Mouse (Mus musculus): ENCODE measurements around the gene Arhgef17. TPM values are rescaled to one million over a fixed set of nuclear protein-coding genes. Genes with fewer than 3 reads are reported as not detected.

Arhgef17 gene
- polyA plus RNA-seq, 1 experiment, result 11.1 TPM

DNA sequence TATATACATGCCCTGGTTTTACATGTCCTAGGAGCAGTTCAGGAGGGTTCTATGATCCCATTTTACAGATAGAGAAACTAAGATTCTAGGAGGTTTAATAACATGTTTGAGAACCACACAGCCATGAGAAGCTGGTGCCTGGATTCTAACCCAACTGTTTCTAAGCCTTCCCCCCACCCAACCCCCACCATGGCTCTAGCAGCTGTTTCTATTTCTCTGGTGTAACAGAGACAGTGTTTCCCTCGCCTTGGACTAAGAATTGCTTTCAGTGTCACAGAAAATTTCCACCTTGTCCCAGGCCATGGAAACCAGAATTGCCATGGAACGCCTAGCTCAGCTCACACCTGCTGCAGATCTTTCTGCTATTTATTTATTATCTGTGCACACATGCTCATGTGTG lies 28.6 kb upstream of the Arhgef17 start:
- no peak overlapping the region for H3K4me3 ChIP-seq (ENCODE audit: control insufficient read depth, insufficient read depth, low read length)
- no peaks in the 10 kb centered on the region for H3K4me1 ChIP-seq (replicated peaks; ENCODE audit: control insufficient read depth, insufficient read depth, low read length)
- no peaks in the 10 kb centered on the region for H3K36me3 ChIP-seq (ENCODE audit: control insufficient read depth, insufficient read depth, low read length)
- WGBS, result 84% methylated on average over 2 of the region's 2 CpGs
- no peaks in the 10 kb centered on the region for H3K27me3 ChIP-seq (ENCODE audit: control insufficient read depth, insufficient read depth, low read length)
- TF ChIP-seq POLR2A (IDR thresholded peaks at IDR 0.05; ENCODE audit: control insufficient read depth, extremely low read depth, insufficient read depth, low read length, poor library complexity) (no peak), CTCF (IDR thresholded peaks at IDR 0.05; ENCODE audit: borderline replicate concordance, control insufficient read depth, extremely low read depth, insufficient read depth, low read length, poor library complexity) (no peak)
- no peak overlapping the region for H3K27ac ChIP-seq (ENCODE audit: control insufficient read depth, insufficient read depth, low read length)
- DNase-seq, result no peak

DNA sequence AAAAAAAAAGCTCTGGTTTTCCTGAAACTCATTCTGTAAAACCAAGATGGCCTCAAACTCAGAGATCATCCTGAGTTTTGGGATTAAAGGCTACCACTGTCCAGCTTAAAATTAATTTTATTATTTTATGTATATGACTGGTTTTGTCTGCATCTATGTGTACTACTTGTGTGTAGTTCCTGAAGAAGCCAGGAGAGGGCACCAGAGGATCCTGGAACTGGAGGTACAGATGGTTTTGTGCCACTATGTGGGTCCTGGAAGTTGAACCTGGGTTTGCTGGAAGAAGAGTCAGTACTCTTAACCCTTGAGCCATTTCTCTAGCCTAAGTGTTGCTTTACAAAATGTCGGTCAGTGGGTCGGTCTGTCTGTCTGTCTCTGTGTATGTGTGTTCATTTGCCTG lies 26.5 kb upstream of the Arhgef17 start:
- 95% methylated on average over 2 of the region's 2 CpGs for WGBS
- no peak for TF ChIP-seq CTCF (IDR thresholded peaks at IDR 0.05; ENCODE audit: borderline replicate concordance, control insufficient read depth, extremely low read depth, insufficient read depth, low read length, poor library complexity)
- no peak for TF ChIP-seq POLR2A (IDR thresholded peaks at IDR 0.05; ENCODE audit: control insufficient read depth, extremely low read depth, insufficient read depth, low read length, poor library complexity)

DNA sequence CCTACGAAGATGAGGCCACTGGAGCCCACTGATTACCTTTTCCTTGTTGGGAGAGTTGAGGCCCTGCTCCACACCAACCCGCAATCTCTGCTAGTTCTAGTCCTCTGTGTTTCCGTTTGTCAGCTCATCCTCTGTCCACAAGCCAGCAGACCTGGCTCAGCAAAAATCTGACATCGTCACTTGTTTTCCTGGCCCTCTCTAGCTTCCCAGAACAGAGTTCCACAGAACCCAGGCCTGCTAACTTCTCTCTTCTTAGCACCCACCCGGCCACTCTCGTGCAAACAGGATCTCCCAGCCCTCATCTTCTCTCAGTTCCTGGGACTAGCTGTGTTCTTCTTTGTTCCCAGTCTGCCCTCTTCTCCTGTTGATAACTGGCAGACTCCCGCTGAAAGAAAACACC lies 20.8 kb upstream of the Arhgef17 start:
- Histone ChIP-seq H3K36me3 (ENCODE audit: control insufficient read depth, insufficient read depth, low read length) (no peaks in the 10 kb centered on the region), H3K4me3 (ENCODE audit: control insufficient read depth, insufficient read depth, low read length) (no peak overlapping the region), H3K27ac (ENCODE audit: control insufficient read depth, insufficient read depth, low read length) (no peak overlapping the region), H3K27me3 (ENCODE audit: control insufficient read depth, insufficient read depth, low read length) (no peaks in the 10 kb centered on the region), H3K4me1 (replicated peaks; ENCODE audit: control insufficient read depth, insufficient read depth, low read length) (peaks cover 13% of the 10 kb centered on the region)
- TF ChIP-seq CTCF (IDR thresholded peaks at IDR 0.05; ENCODE audit: borderline replicate concordance, control insufficient read depth, extremely low read depth, insufficient read depth, low read length, poor library complexity), result no peak
- no peak for TF ChIP-seq POLR2A (IDR thresholded peaks at IDR 0.05; ENCODE audit: control insufficient read depth, extremely low read depth, insufficient read depth, low read length, poor library complexity)
- WGBS, result 93% methylated on average over 7 of the region's 7 CpGs
- no peak for DNase-seq

More for the DNA sequence above, 26.5 kb upstream of the Arhgef17 start:
- H3K36me3 ChIP-seq (ENCODE audit: control insufficient read depth, insufficient read depth, low read length), result no peaks in the 10 kb centered on the region
- no peak overlapping the region for H3K4me3 ChIP-seq (ENCODE audit: control insufficient read depth, insufficient read depth, low read length)
- no peak for DNase-seq
- no peak overlapping the region for H3K27ac ChIP-seq (ENCODE audit: control insufficient read depth, insufficient read depth, low read length)
- H3K4me1 ChIP-seq (replicated peaks; ENCODE audit: control insufficient read depth, insufficient read depth, low read length), result no peaks in the 10 kb centered on the region
- no peaks in the 10 kb centered on the region for H3K27me3 ChIP-seq (ENCODE audit: control insufficient read depth, insufficient read depth, low read length)

DNA sequence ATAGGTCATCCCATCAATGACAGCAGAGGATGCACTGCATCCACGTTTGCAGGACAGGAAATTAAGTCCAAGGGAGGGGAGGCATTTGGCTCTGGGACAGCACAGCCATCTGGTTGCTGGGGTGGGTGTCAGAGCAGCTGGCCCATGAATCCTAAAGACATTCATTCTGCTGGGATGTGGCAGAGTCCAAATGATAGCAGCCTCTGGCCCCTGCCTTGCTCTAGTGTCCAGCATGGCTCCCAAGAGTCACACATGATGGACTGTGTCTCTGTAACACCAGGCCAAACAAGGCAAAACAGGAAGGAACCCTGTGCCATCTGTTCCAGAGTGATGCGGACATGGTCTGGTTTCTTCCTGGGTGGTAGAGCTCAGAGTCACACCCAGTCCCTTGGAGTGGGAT lies 20.0 kb upstream of the Arhgef17 start:
- Histone ChIP-seq H3K4me1 (replicated peaks; ENCODE audit: control insufficient read depth, insufficient read depth, low read length) (peaks cover 13% of the 10 kb centered on the region), H3K36me3 (ENCODE audit: control insufficient read depth, insufficient read depth, low read length) (no peaks in the 10 kb centered on the region), H3K27ac (ENCODE audit: control insufficient read depth, insufficient read depth, low read length) (no peak overlapping the region), H3K27me3 (ENCODE audit: control insufficient read depth, insufficient read depth, low read length) (no peaks in the 10 kb centered on the region), H3K4me3 (ENCODE audit: control insufficient read depth, insufficient read depth, low read length) (no peak overlapping the region)
- DNase-seq, result no peak
- 53% methylated on average over 2 of the region's 2 CpGs for WGBS
- TF ChIP-seq CTCF (IDR thresholded peaks at IDR 0.05; ENCODE audit: borderline replicate concordance, control insufficient read depth, extremely low read depth, insufficient read depth, low read length, poor library complexity) (no peak), POLR2A (IDR thresholded peaks at IDR 0.05; ENCODE audit: control insufficient read depth, extremely low read depth, insufficient read depth, low read length, poor library complexity) (no peak)

DNA sequence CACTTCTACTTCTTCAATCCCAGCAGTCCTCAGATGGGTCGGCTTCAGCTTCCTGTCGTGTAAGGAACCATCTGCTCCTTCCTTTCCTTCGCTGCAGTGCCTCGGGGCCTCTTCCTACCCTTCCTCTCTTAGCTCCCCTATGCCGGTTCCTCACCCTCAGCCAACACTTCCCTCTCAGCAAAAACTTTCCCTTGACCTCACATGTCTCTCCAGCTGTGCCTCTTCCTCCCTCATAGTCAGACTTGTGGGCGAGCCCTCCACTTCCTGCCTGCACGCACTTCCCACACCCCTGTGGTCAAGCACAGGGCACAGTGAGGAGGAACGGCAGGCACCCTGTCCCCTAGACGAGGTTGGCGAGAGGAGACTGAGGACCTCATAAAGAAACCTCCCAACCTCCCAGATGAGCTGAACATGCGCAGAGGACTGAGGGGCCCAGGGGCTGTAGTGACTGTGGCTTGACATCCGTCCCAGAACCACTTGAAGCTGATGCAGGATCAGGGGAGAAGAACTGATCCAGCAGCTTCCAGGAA lies 18.6 kb upstream of the Arhgef17 start:
- no peaks in the 10 kb centered on the region for H3K36me3 ChIP-seq (ENCODE audit: control insufficient read depth, insufficient read depth, low read length)
- TF ChIP-seq CTCF (IDR thresholded peaks at IDR 0.05; ENCODE audit: borderline replicate concordance, control insufficient read depth, extremely low read depth, insufficient read depth, low read length, poor library complexity) (no peak), POLR2A (IDR thresholded peaks at IDR 0.05; ENCODE audit: control insufficient read depth, extremely low read depth, insufficient read depth, low read length, poor library complexity) (no peak)
- peak; percentile 20 for DNase-seq
- no peak overlapping the region for H3K4me3 ChIP-seq (ENCODE audit: control insufficient read depth, insufficient read depth, low read length)
- H3K27me3 ChIP-seq (ENCODE audit: control insufficient read depth, insufficient read depth, low read length), result no peaks in the 10 kb centered on the region
- H3K27ac ChIP-seq (ENCODE audit: control insufficient read depth, insufficient read depth, low read length), result no peak overlapping the region
- 8% methylated on average over 12 of the region's 12 CpGs for WGBS
- peaks cover 13% of the 10 kb centered on the region for H3K4me1 ChIP-seq (replicated peaks; ENCODE audit: control insufficient read depth, insufficient read depth, low read length)

DNA sequence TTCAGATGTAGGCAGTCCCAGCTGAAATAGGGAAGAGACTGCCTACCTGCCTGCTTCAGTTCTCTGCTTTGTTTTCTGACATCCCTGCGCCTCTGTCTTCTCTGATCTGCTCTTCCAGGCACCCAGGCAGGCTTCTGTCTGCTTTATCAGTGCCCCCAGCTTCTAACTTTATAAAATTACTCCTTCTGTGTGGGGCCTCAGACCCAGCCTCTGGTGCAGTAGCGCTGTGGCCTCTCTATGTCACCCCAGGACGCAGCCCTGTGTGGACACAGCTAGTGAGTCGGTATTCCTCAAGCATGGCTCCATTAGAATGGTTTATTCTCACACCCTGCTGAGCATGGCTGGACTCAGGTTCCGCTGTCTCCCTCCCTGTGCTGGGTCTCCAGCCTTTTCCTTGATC lies 18.1 kb upstream of the Arhgef17 start:
- H3K4me1 ChIP-seq (replicated peaks; ENCODE audit: control insufficient read depth, insufficient read depth, low read length), result peaks cover 13% of the 10 kb centered on the region
- no peak overlapping the region for H3K27ac ChIP-seq (ENCODE audit: control insufficient read depth, insufficient read depth, low read length)
- WGBS, result 47% methylated on average over 5 of the region's 5 CpGs
- H3K4me3 ChIP-seq (ENCODE audit: control insufficient read depth, insufficient read depth, low read length), result no peak overlapping the region
- H3K36me3 ChIP-seq (ENCODE audit: control insufficient read depth, insufficient read depth, low read length), result no peaks in the 10 kb centered on the region
- no peaks in the 10 kb centered on the region for H3K27me3 ChIP-seq (ENCODE audit: control insufficient read depth, insufficient read depth, low read length)
- no peak for DNase-seq
- no peak for TF ChIP-seq POLR2A (IDR thresholded peaks at IDR 0.05; ENCODE audit: control insufficient read depth, extremely low read depth, insufficient read depth, low read length, poor library complexity)
- no peak for TF ChIP-seq CTCF (IDR thresholded peaks at IDR 0.05; ENCODE audit: borderline replicate concordance, control insufficient read depth, extremely low read depth, insufficient read depth, low read length, poor library complexity)

DNA sequence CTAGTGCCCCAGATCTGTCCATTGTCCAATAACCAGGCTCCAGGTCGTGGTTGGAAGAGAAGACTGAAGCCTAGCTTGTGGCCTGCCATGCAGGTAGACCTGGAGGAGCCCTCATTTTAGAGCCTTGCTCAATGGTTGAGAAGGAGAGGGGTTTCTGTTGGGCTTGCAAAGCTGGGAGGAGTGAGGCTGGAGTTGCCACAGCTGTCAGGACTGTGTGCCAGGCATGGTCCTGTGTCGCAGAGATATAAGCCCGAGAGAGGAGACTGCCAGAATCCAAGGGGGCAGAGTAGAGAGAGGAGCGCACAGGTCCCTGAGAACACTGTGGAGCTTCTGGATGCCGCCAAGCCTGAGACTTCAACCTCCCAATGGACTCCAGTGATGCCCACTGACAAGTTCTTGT lies 12.8 kb upstream of the Arhgef17 start:
- Histone ChIP-seq H3K27me3 (ENCODE audit: control insufficient read depth, insufficient read depth, low read length) (no peaks in the 10 kb centered on the region), H3K4me1 (replicated peaks; ENCODE audit: control insufficient read depth, insufficient read depth, low read length) (peaks cover 4% of the 10 kb centered on the region), H3K27ac (ENCODE audit: control insufficient read depth, insufficient read depth, low read length) (no peak overlapping the region), H3K4me3 (ENCODE audit: control insufficient read depth, insufficient read depth, low read length) (no peak overlapping the region), H3K36me3 (ENCODE audit: control insufficient read depth, insufficient read depth, low read length) (no peaks in the 10 kb centered on the region)
- WGBS, result 92% methylated on average over 5 of the region's 5 CpGs
- no peak for TF ChIP-seq POLR2A (IDR thresholded peaks at IDR 0.05; ENCODE audit: control insufficient read depth, extremely low read depth, insufficient read depth, low read length, poor library complexity)
- no peak for TF ChIP-seq CTCF (IDR thresholded peaks at IDR 0.05; ENCODE audit: borderline replicate concordance, control insufficient read depth, extremely low read depth, insufficient read depth, low read length, poor library complexity)
- DNase-seq, result no peak
